Mouse (Mus musculus) stomach, postnatal 0 days (tissue): ENCODE data around the gene Cpxm2. TPM values are rescaled to one million over a fixed set of nuclear protein-coding genes. Genes with fewer than 3 reads are reported as not detected.

Experiments used
- ATAC-seq: fragments of 200-750 bp; cut with Nextera tagmentation; 2 replicates; pipeline ENCODE4 v1.8.0; 2017; ENCODE audit not compliant: low FRiP score, low TSS enrichment
- DNase-seq: peaks from one replicate; pipeline ENCODE4 v3.0.0-alpha.2; 2016; ENCODE audit warnings: low spot score
- H3K27ac ChIP-seq: fragments of 300-500 bp; sonication (generic); replicated peaks from 2 replicates; pipeline ENCODE4 v1.5.1; 2014; ENCODE audit warnings: mild to moderate bottlenecking, control low read depth
- H3K27me3 ChIP-seq: fragments of 300-500 bp; sonication (generic); 2 replicates; pipeline ENCODE4 v1.6.1; 2014; ENCODE audit warnings: low read length; ENCODE audit not compliant: control insufficient read depth, insufficient read depth
- H3K36me3 ChIP-seq: fragments of 300-500 bp; sonication (generic); 2 replicates; pipeline ENCODE4 v1.6.1; 2014; ENCODE audit warnings: low read length, mixed read lengths; ENCODE audit not compliant: control insufficient read depth, insufficient read depth
- H3K4me1 ChIP-seq: fragments of 300-500 bp; sonication (generic); replicated peaks from 2 replicates; pipeline ENCODE4 v1.6.1; 2014; ENCODE audit warnings: antibody characterized with exemption; ENCODE audit not compliant: control insufficient read depth, insufficient read depth
- H3K4me2 ChIP-seq: fragments of 300-500 bp; sonication (generic); replicated peaks from 2 replicates; pipeline ENCODE4 v1.6.1; 2014; ENCODE audit warnings: low read depth, mild to moderate bottlenecking, control low read depth, moderate library complexity
- H3K4me3 ChIP-seq: fragments of 300-500 bp; sonication (generic); 2 replicates; pipeline ENCODE4 v1.5.1; 2014; ENCODE audit warnings: low read depth, low read length, control low read depth
- H3K9ac ChIP-seq: fragments of 300-500 bp; sonication (generic); 2 replicates; pipeline ENCODE4 v1.6.1; 2014; ENCODE audit warnings: mild to moderate bottlenecking, low read length, control low read depth, mixed read lengths
- H3K9me3 ChIP-seq: fragments of 300-500 bp; sonication (generic); 2 replicates; pipeline ENCODE4 v1.6.1; 2016; ENCODE audit warnings: low read length; ENCODE audit not compliant: control insufficient read depth
- CTCF ChIP-seq: IDR thresholded peaks from 2 replicates; pipeline ENCODE4 v1.5.1; 2016; ENCODE audit warnings: antibody characterized with exemption, low read depth, mild to moderate bottlenecking, moderate library complexity
- EP300 ChIP-seq: optimal IDR thresholded peaks from 2 replicates; pipeline ENCODE3; 2016; ENCODE audit warnings: antibody characterized with exemption
- whole genome bisulfite sequencing: fragments of 180-500 bp; shearing (Covaris S2); extraction: QIAGEN DNeasy Blood & Tissue Kit; methylation state at CpG from one replicate; pipeline ENCODE4 v1.1.7; 2014; 5-methylcytosine and 5-hydroxymethylcytosine counted together
- polyA plus RNA-seq: library from polyadenylated mRNA; unstranded; fragments of >200 nt; fragmentation: Nextera tagmentation; extraction: Ambion mirVana; gene quantifications from 2 replicates; pipeline ENCODE4 v1.2.1, GENCODE M21; 2015

Gene Cpxm2
- polyA plus RNA-seq, 1 experiment from 2014 or later, result 7.8 TPM

DNA sequence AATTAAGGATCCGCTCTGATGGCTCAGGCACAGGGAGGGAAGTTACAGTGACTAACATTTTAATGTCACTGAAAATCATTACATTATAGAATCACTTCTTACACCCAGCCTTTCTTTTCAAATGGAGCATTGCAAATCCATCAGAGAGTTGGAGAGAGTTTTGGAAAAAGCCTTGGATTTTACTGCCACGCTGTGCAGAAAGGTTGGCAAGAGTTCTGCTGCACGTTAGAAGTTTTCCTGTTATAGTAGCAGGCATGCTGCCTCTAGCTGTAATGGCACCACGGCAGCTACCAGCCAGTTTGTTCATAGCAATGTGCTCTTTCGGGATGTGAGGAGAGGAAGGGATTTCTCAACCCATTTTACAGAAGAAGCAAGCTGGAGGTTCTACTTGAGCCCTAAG is 20.2 kb upstream of the Cpxm2 start:
- no peak overlapping the region for H3K9ac ChIP-seq
- H3K9me3 ChIP-seq, result no peaks in the 10 kb centered on the region
- H3K36me3 ChIP-seq, result no peaks in the 10 kb centered on the region
- WGBS, result 74% methylated on average over 5 of the region's 5 CpGs
- H3K27me3 ChIP-seq, result no peaks in the 10 kb centered on the region
- H3K4me2 ChIP-seq, result no peak overlapping the region
- H3K4me1 ChIP-seq, result no peaks in the 10 kb centered on the region
- H3K27ac ChIP-seq, result no peak overlapping the region
- no peak for TF ChIP-seq CTCF
- no peak for TF ChIP-seq EP300
- DNase-seq (no peak), ATAC-seq (no peak)
- no peak overlapping the region for H3K4me3 ChIP-seq

DNA sequence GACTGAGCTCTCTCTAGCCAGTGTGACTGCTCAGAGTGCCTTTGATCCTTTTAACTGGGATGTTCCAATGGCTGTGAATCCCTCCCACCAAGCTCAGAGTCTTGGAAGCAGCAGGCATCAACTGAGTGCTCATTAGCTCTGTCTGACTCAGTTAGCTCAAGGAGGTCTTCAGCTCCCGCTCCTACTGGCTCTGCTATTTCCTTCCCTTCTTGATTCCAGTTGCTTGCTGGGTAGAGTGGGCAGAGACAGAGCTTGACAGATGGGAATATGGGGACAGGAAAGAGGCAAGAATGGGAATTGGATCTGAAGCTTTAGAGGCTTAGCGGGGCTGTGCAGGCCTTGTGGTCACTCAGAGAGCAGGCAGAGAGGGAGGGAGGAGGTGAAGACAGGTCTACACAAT is 19.8 kb upstream of the Cpxm2 start:
- H3K4me1 ChIP-seq, result no peaks in the 10 kb centered on the region
- ATAC-seq (no peak), DNase-seq (no peak)
- H3K27me3 ChIP-seq, result no peaks in the 10 kb centered on the region
- no peaks in the 10 kb centered on the region for H3K9me3 ChIP-seq
- no peak overlapping the region for H3K27ac ChIP-seq
- no peaks in the 10 kb centered on the region for H3K36me3 ChIP-seq
- WGBS, result 88% methylated on average over 2 of the region's 2 CpGs
- TF ChIP-seq EP300, result no peak
- TF ChIP-seq CTCF, result no peak
- no peak overlapping the region for H3K9ac ChIP-seq
- no peak overlapping the region for H3K4me3 ChIP-seq
- H3K4me2 ChIP-seq, result no peak overlapping the region

DNA sequence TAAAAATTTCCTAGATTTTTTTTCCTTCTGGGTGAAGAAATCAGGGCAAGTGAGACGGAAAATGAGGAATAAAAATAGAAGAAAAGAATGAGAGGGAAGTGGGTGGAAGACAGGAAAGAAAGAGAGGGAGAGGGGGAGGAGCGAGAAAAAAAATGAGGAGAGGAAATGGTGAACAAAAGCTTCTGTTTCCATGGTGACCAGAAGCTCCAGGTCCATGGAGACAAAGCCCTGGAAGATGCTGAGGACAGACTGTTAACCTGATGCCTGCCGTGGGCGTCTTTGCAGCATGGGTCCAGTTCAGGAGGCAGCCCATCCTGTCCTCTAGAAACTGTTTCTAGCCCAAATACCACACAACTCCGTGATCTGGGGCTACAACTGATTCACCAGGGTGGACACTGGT is 17.7 kb upstream of the Cpxm2 start:
- ATAC-seq (no peak), DNase-seq (no peak)
- H3K27me3 ChIP-seq, result no peaks in the 10 kb centered on the region
- no peaks in the 10 kb centered on the region for H3K4me1 ChIP-seq
- H3K27ac ChIP-seq, result no peak overlapping the region
- H3K36me3 ChIP-seq, result no peaks in the 10 kb centered on the region
- H3K9ac ChIP-seq, result no peak overlapping the region
- no peak overlapping the region for H3K4me2 ChIP-seq
- no peak for TF ChIP-seq EP300
- no peak for TF ChIP-seq CTCF
- H3K4me3 ChIP-seq, result no peak overlapping the region
- 79% methylated on average over 5 of the region's 5 CpGs for WGBS
- no peaks in the 10 kb centered on the region for H3K9me3 ChIP-seq

DNA sequence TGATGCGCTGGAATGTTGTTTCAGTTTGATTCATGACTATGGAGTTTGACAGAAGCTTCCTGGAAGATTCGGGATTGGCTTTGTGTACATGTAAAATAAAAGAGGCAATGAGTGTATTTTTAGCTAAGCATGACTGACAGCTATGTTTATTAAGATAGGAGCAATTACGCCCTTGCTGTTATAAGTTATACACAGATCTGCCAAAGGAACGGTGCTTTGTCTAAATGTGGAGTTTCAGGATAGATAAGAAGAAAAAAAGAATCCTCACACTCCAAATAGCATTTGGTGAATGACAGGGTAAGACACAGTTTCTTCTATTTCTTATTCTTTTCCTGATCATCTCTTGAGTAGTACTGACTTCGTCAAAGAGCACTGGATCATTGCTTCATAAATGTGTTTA is 17.2 kb upstream of the Cpxm2 start:
- ATAC-seq (no peak), DNase-seq (no peak)
- Histone ChIP-seq H3K9ac (no peak overlapping the region), H3K27me3 (no peaks in the 10 kb centered on the region), H3K9me3 (no peaks in the 10 kb centered on the region), H3K4me3 (no peak overlapping the region), H3K4me1 (no peaks in the 10 kb centered on the region), H3K36me3 (no peaks in the 10 kb centered on the region), H3K27ac (no peak overlapping the region), H3K4me2 (no peak overlapping the region)
- no peak for TF ChIP-seq EP300
- TF ChIP-seq CTCF, result no peak
- WGBS, result 41% methylated on average over 5 of the region's 5 CpGs

DNA sequence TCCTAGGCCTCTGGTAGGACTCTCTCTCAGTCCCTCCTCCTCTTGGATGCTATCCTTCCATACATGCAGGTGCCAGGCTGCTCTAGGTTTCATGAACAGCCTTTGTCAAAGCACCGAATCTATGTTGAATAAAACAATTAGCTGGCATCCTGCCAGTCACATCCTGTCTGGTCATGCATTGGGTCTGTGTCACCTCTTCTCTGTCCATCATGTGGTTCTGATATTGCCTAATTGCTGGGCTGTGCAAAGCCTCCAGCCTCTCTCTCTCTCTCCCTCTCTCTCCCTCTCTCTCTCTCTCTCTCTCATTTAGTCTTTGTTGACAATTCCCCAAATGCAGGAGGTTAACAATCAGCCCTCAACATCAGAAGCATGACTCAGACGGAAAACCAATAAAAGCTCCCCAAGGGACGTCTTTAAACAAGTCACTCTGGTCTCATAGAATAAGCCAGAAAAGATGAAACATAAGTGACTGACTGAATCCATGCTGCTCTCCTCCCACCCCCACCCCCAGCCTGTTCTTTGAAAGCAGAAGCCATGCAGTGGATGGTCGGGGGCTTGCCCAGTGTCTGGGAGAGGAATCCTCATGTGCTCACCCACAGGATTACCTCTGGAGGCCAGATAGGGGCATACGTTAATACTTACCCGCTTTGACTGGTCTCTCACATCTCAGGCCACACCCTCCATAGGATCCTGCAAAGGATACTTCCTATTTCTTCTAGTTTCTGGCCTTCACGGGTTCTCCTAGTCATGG is 15.1 kb upstream of the Cpxm2 start:
- no peak for ATAC-seq
- no peak for DNase-seq
- whole genome bisulfite sequencing, result 42% methylated on average over 7 of the region's 7 CpGs
- no peaks in the 10 kb centered on the region for H3K9me3 ChIP-seq
- TF ChIP-seq EP300, result no peak
- no peak for TF ChIP-seq CTCF
- H3K4me1 ChIP-seq, result no peaks in the 10 kb centered on the region
- no peaks in the 10 kb centered on the region for H3K27me3 ChIP-seq
- no peak overlapping the region for H3K4me3 ChIP-seq
- H3K4me2 ChIP-seq, result no peak overlapping the region
- no peak overlapping the region for H3K27ac ChIP-seq
- H3K9ac ChIP-seq, result no peak overlapping the region
- H3K36me3 ChIP-seq, result no peaks in the 10 kb centered on the region

DNA sequence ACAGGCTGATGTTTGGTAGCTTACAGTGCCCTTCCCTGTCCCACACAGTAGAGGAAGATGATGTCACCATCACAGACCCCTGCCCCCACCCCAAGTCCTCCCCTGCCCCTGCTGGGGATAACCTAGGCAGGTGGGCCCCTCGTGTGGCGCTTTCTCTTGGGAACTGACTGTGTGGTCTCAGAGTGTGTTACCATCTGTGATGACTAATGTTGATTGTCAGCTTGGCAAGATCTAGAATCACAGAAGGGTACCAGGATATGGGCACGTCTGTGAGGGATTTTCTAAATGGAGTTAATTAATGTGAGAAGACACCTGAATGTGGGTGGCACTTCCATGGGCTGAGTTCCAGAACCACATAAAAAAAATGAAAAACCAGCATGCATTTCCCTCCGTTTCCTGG is 12.7 kb upstream of the Cpxm2 start:
- H3K4me1 ChIP-seq, result no peaks in the 10 kb centered on the region
- no peaks in the 10 kb centered on the region for H3K9me3 ChIP-seq
- H3K9ac ChIP-seq, result no peak overlapping the region
- no peak overlapping the region for H3K4me2 ChIP-seq
- whole genome bisulfite sequencing, result 64% methylated on average over 4 of the region's 4 CpGs
- no peaks in the 10 kb centered on the region for H3K36me3 ChIP-seq
- DNase-seq (no peak), ATAC-seq (no peak)
- H3K4me3 ChIP-seq, result no peak overlapping the region
- H3K27ac ChIP-seq, result no peak overlapping the region
- H3K27me3 ChIP-seq, result no peaks in the 10 kb centered on the region
- TF ChIP-seq EP300 (no peak), CTCF (no peak)
